Mouse (Mus musculus) C2C12 (cell line): ENCODE results near the gene Nr4a1.

Experiments
- CTCF ChIP-seq: IDR thresholded peaks from one replicate; pipeline ENCODE4 v1.5.1; 2011; ENCODE audit not compliant: control insufficient read depth, insufficient read depth, insufficient read length
- MAX ChIP-seq: IDR thresholded peaks from one replicate; pipeline ENCODE4 v1.6.1; 2011; ENCODE audit warnings: mild to moderate bottlenecking, control low read depth
- MYOD1 ChIP-seq: IDR thresholded peaks from one replicate; pipeline ENCODE4 v1.6.1; 2011; ENCODE audit warnings: low read depth; ENCODE audit not compliant: control insufficient read depth, insufficient read length
- USF1 ChIP-seq: IDR thresholded peaks from one replicate; pipeline ENCODE4 v1.6.1; 2011; ENCODE audit warnings: low read depth, mild to moderate bottlenecking, control low read depth, moderate library complexity

- TF ChIP-seq USF1 (no peak), CTCF (no peak), MYOD1 (no peak), MAX (no peak)
Measured at GRCm38 (mm10) chr15:101296091-101296490, 42.0 kb downstream of the Nr4a1 start.
